Mouse (Mus musculus): ENCODE measurements around the gene 1190005I06Rik.

1190005I06Rik gene

GRCm38 (mm10) chr8:120620441-120620840 is 27.0 kb downstream of the 1190005I06Rik start:
- no peak for DNase-seq

GRCm38 (mm10) chr8:120619235-120620180 is 27.9 kb downstream of the 1190005I06Rik start:
- DNase-seq = no peak

- peak; percentile 67 to 75 for DNase-seq
These were observed 29.3 kb downstream of the 1190005I06Rik start for GRCm38 (mm10) chr8:120618110-120618509.

- no peak for DNase-seq
These were observed 30.5 kb downstream of the 1190005I06Rik start for GRCm38 (mm10) chr8:120616663-120617626.

GRCm38 (mm10) chr8:120614491-120614890 is 32.9 kb downstream of the 1190005I06Rik start:
- DNase-seq = no peak

GRCm38 (mm10) chr8:120610824-120611223 is 36.6 kb downstream of the 1190005I06Rik start:
- DNase-seq = no peak

- peak; percentile 79 to 91 for DNase-seq
These were observed 39.5 kb downstream of the 1190005I06Rik start for GRCm38 (mm10) chr8:120607885-120608284.

- DNase-seq = no peak
These were observed 40.0 kb downstream of the 1190005I06Rik start for GRCm38 (mm10) chr8:120607460-120607859.

GRCm38 (mm10) chr8:120602672-120603071 is 44.8 kb downstream of the 1190005I06Rik start:
- no peak for DNase-seq

GRCm38 (mm10) chr8:120599504-120599903 is 47.9 kb downstream of the 1190005I06Rik start:
- peak; percentile 87 to 96 for DNase-seq

- DNase-seq = no peak
These were observed 48.9 kb downstream of the 1190005I06Rik start for GRCm38 (mm10) chr8:120598579-120598978.

GRCm38 (mm10) chr8:120595963-120596362 is 51.5 kb downstream of the 1190005I06Rik start:
- DNase-seq = peak; percentile 64 to 80

- no peak for DNase-seq
These were observed 52.9 kb downstream of the 1190005I06Rik start for GRCm38 (mm10) chr8:120594571-120594970.

GRCm38 (mm10) chr8:120591587-120592292 is 55.7 kb downstream of the 1190005I06Rik start:
- no peak for DNase-seq

- peak; percentile 62 to 74 for DNase-seq
These were observed 57.5 kb downstream of the 1190005I06Rik start for GRCm38 (mm10) chr8:120589921-120590320.

- DNase-seq = peak; percentile 99 to 100
These were observed 58.3 kb downstream of the 1190005I06Rik start, which contains the start of gene Gins2 for GRCm38 (mm10) chr8:120588908-120589771. Gene Gins2 (minus strand): TSS chr8:120589304.

- no peak for DNase-seq
These were observed 61.9 kb downstream of the 1190005I06Rik start for GRCm38 (mm10) chr8:120585521-120585920.

GRCm38 (mm10) chr8:120581811-120582210 is 65.6 kb downstream of the 1190005I06Rik start:
- no peak for DNase-seq

GRCm38 (mm10) chr8:120581329-120581728 is 66.1 kb downstream of the 1190005I06Rik start:
- no peak for DNase-seq

GRCm38 (mm10) chr8:120580336-120581000 is 67.0 kb downstream of the 1190005I06Rik start:
- DNase-seq = no peak

- no peak for DNase-seq
These were observed 69.6 kb downstream of the 1190005I06Rik start for GRCm38 (mm10) chr8:120577821-120578220.
